Mouse (Mus musculus): ENCODE results near the gene Mettl21c.
"Not testable (repeated sequence)": the region's sequence is repeated elsewhere in the genome, so short reads cannot be mapped to it uniquely, and the experiment has no call there.

Gene Mettl21c

DNA sequence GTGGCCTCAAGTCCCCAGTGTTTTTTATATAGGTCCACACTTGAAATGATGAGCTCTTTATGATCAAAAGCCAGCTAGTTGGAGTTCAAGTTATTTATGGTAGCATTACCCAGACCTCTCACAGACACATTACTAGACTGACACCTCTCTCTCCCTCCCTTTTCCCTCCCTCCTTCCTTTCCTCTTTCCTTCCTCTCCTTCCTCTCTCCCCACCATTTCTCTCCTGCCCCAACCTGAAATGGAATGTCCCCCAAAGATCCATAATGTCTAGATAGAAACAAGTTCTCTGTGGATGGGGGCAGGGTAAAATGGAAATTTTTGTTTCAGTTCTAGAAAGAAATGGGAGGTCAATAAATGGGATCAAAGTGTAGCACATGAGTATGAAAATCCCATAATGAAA is at the start of gene Mettl21c:
Gene Mettl21c, minus strand, starts transcription at position 101 of the 400 bp plus-strand sequence.
- no peak for DNase-seq (ENCODE audit: low spot score)

DNA sequence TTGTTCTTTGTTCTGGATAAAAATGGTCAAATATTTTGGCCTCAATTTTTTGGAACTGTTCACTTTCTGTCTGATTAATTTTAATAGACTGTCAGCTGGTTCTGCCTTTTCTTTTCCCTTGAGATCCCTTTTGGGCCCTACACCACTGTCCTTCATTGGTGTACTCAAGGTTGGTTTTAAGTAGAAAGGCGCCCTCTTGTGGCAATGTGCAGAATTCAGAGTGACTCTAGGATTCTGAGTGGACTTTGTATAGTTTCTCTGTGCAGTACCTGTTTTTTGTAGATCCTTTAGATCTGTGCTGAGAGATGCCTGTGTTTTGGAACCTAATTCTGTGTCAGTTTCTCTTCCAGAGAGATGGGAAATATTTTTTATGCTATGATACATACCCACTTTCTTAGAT is 44.8 kb upstream of the Mettl21c start:
- peak; percentile 75 for DNase-seq (ENCODE audit: low spot score)

DNA sequence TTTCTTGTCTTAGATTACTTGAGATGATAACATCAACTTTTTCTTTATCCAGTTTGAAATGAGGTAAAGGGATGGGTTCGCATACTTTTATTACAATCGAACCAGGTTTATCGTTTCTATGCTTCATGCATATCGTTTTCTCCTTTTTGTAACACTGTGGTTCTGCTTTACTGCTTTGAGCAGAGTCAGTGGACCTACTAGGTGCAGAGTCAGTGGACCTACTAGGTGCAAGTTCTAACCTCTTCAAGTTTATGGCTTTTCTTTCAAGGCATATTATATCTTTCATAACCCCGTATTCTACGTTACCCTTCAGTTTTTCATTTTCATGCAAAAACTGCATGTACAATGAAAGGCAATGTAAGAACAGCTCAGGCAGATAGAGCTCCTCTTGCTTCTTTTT is 43.6 kb upstream of the Mettl21c start:
- no peak for DNase-seq (ENCODE audit: low spot score)

DNA sequence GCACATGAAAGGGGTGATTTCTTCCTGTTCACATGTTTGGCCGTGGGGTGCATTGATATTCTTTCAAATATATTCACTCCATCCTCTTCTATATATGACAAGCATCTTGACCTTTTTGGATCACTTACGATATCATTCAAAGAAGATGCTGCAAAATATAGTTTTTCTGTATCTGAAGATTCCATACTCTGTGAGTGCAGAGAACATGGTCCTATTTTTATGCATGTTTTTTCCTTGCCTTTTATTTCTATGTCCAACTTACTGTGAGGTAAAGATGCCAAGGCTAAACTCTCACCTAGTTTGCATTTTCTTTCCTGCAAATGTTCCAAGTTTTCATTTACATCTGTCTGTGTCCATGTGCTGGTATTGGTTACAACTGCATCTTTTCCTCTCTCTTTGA is 42.0 kb upstream of the Mettl21c start, which contains the start of gene Gm8251:
Gene Gm8251, minus strand, starts transcription at position 101 of the 400 bp plus-strand sequence.
- DNase-seq (ENCODE audit: low spot score), result no peak

DNA sequence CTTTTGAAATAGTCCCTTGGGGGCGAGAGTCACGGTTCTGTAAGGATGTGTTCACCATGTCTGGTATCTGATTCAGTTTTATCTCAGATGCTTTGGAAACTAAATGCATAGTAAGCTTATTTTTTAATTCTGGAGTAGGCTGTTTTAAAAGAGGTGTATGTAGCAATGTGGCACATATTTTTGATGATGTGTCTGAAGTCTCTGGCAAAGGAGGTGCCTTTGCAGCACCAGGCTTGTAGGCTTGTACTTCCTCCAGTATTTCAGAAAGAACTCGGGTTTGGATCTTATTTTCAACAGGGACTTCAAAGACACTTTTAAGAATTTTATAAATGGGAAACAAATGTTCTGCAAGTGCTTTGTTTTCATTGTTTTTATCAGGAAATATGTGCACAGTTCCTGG is 38.0 kb upstream of the Mettl21c start:
- no peak for DNase-seq (ENCODE audit: low spot score)

DNA sequence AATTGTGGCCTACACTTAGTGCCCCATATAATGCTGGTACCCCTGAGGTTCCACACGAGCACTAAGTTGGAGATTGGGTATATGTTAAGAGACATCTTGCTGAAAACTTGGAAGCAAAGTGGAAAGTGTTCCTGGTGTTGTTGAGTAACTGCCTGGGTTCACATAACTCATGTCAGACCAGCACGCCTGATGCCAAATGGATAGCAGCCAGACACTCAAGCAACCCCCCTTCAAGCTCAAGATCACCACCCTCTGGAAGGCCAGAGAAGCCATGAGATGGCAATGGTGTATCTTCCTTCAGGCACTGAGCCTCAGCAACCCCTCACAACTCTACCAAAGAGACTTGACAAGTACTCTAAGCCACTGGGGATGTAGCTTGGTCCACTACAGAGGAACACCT is 26.7 kb upstream of the Mettl21c start:
- DNase-seq (ENCODE audit: low spot score), result no peak

DNA sequence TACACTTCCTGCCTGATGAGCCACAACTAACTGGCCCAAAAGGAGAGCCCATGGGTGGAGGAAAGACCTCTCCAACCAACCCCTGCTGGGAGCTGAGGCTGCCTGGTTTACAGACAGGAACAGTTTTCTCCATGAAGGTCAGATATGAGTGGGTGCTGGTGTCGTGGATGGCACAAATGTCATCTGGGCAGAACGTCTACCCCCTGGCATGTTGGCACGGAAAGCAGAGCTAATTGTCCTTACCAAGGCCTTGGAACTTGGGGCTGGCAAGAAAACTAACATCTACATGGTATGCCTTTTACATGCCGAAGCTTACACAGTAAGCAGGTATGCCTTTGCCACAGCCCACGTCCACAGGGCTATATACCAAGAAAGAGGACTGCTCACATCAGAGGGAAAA is 25.9 kb upstream of the Mettl21c start:
- not testable (repeated sequence) for DNase-seq (ENCODE audit: low spot score)

DNA sequence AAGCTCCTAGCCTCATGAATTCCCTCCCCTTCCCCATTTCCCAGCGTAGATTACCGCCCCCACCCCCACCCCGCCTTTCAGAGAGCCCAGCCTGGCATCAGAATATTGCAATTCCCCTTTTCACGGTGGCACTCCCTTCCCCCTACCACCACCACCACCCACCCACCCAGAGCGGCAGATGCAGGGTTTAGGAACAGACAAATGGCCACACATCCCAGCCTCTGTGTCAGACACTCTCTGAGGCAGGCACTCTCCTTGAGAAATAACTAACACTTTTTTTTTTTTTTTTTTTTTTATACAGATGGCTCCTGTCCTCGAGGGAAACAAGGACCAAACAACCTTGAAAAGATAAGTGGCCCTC is 22.7 kb upstream of the Mettl21c start:
- DNase-seq (ENCODE audit: low spot score), result no peak

DNA sequence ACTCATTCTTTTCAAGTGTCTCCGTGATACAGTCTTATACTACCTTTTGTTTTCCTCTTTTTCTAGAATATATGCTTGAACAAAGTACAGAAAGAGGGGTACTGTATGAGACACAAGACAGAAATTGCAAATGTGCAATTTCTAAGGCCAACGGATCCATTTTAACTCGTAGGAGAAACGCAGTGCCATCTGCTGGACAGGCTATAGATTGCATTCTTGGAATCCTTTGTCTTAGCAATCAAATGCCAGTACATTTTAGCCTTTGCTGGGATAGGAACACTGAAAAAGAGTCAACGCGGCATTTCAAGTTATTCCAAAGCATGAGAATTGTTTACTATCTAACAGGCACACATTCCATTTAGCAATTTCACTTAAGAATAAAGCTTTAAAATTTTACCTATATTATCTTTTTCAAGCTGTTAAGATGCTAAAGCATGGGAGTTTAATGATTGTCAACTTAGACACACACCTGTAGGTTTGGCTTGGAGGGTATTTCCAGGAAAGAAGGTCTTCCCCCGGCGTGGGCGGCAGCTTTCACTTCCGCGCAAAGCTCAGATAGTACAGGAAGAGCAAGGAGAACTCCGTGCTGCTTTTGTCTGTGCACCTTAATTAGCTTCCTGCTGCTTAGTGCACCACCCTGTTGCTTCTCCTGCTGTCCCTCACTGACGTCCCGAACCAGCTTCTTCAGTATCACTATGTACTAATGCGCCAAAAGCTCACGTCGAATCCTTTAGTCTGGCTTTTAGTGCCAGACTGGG is 22.1 kb upstream of the Mettl21c start:
- peak; percentile 86 for DNase-seq (ENCODE audit: low spot score)

DNA sequence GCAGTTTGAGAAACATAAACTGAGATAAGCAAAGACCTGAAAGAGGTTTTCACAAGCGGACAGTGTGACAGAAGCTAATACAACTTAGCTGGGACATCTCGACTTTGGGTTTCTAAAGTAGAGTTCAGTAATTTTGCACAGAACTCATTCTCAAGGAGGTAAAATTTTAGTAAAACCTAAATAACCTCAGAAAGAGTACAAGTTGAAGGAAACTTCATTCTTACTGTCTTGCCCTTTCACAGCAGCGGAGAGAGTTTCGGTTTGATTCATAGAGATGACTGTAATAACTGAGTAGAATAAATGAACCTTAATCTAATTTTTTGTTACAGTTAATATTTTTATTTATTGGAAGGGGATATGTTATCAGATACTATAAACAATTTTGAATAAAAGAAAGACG is 13.1 kb upstream of the Mettl21c start:
- no peak for DNase-seq (ENCODE audit: low spot score)

DNA sequence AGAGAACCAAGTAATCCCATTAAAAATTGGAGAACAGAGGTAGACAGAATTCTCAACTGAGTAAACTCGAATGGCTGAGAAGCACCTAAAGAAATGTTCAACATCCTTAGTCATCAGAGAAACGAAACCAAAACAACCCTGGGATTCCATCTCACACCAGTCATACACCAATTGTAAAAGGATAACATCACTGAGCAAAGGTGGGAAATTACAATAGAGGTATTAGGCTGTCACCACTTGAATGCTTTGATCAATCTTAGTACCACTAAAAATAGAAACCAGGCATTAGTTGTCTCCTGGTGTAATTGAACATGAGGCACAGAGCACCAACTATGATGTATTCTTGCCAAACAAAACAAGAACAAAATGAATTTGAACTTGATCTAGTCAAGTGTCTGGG is 12.4 kb upstream of the Mettl21c start:
- DNase-seq (ENCODE audit: low spot score), result no peak

DNA sequence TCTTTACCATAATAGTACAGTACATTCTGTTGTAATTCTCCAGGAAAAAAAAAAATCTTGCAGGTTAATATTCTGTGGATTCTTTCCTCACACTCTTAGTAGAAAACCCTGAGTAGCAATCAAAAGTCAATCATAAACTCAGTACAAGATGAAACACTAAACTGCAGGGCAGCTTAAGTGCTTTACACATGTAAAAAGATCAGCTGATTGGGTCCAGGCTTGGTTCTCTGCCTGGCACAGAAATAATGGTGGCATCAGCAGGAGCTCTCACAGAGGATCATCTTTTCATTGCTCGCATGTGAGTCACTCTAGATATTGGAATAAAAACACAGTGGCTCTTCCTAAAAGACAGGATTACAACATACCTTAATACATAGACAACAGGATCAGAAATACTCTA is 7.8 kb upstream of the Mettl21c start:
- DNase-seq (ENCODE audit: low spot score), result no peak

DNA sequence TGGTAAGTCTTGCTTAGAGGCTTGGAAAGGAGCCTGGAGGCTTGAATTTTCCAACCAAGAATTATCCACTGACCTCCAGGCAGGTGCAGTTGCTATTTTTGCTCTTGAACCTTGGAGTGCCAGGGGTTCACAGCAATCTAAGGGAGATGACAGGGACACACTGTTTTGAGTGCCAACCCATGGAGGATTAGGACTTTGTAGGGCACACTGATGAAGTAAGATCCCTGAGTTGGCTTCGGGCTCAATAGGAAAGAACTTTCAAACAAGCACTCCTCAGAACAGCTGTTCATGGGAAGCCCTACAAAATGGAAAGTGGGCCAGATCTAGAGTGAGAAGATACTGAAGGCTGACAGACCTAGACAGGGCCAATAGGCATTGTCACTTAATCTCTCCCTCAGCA is 2.8 kb upstream of the Mettl21c start:
- DNase-seq (ENCODE audit: low spot score), result no peak

DNA sequence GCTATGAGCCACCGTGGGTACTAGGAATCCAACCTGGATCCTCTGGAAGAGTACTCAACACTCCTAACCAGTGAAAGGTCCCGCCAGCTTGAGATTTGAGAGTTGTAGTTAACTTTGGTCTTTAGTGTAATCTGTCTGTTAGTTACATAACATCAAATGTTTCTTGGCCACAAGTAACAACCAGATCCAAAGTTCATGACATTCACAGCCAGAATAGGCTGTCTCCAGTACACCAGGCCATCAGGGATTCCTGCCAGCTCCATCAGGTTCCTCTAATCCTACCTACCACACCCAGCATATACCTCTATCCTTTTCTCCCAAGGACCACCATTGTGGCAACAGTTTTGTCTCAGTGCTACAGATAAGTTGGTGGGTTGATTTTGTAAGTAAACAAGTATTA is 4.3 kb downstream of the Mettl21c start:
- no peak for DNase-seq (ENCODE audit: low spot score)

DNA sequence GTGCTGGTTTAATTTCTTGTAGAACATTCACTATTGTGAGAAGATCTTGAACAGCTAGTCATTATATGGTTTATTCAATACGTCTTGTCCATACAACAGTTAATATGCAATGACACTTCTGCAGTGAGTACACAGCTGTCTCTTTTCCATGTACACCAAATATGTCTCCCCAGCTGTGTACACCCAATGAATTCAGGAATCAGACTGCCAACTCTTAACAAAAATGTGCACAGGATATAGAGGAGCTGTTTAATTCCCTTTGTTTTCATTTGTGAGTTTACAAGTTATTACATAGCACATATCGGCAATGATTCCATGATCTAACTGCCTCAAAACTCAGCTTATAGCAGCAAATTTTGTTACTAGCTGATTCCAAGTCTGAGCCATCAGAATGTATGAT is 15.3 kb downstream of the Mettl21c start:
- no peak for DNase-seq (ENCODE audit: low spot score)

DNA sequence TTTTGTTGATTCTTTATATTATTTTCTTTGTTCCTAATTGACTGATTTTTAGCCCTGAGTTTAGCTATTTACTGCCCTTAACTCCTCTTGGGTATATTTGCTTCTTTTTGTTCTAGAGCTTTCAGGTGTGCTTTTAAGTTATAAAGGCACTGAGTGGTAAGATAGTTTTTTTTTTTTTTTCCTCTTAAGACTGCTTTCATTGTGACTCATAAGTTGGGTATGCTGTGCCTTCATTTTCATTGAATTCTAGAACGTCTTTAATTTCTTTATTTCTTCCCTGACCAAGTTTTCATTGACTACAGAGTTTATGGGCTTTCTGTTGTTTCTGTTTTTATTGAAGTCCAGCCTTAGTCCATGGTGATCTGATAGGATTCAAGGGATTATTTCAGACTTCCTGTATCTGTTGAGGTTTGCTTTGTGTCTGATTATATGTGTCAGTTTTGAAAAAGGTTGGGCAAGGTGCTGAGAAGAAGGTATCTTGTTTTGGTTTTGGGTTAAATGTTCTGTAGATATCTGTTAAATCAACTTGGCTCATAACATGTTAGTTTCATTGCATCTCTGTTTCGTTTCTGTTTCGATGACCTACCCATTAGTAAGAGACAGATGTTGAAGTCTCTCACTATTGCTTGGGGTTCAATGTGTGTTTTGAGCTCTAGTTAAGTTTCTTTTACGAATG is 22.8 kb downstream of the Mettl21c start:
- DNase-seq (ENCODE audit: low spot score), result no peak

DNA sequence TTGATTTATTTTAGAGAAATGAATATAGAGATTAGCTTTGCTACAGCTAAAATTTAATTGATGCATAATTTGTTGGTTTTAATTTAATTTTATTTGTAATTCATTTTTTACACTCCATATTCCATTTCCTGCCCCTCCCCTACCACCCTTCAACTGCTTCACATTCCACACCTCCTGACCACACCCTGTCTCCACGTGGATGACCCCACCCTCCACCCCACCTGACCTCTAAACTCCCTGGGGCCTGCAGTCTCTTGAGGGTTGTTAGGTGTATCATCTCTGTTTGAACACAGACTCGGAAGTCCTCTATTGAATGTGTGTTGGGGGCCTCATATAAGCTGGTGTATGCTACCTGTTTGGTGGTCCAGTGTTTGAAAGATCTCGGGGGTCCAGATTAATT is 48.7 kb downstream of the Mettl21c start:
- DNase-seq (ENCODE audit: low spot score), result no peak

DNA sequence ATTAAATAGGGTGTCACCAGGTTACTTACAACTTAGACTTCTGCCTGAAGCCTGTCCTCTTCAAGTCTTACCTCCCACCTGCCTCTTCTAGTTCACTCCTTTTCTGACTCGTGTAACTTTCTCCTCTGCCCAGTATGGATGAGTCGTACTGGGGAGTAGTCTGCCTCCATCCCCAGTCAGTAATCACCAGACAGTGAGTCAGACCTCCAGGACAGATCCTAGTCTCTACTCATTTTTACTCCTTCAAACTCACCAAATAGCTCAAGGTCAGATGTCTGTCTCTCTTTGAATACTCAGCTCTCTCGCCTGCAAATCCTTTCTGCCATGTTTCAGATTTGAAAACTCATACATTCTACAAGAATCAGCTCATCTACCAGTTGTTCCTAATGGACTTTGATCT is 50.5 kb downstream of the Mettl21c start:
- peak; percentile 22 for DNase-seq (ENCODE audit: low spot score)

DNA sequence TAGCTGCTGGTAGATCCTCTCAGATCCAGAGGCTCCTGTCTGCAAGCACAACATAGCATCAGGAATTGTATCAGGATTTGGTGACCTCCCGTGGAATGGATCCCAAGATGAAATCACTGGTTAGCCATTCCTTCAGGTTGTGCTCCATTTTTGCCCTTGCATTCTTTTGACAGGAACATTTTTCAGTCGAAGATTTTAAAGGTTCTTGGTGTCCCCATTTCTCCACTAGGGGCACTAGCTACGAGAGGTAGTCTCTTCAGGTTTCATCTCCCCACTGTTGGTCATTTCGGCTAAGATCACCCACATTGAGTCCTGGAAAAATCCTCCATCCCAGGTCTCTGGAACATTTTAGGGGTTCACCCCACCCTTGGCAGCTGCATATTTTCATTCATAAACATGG is 53.1 kb downstream of the Mettl21c start:
- DNase-seq (ENCODE audit: low spot score), result no peak

DNA sequence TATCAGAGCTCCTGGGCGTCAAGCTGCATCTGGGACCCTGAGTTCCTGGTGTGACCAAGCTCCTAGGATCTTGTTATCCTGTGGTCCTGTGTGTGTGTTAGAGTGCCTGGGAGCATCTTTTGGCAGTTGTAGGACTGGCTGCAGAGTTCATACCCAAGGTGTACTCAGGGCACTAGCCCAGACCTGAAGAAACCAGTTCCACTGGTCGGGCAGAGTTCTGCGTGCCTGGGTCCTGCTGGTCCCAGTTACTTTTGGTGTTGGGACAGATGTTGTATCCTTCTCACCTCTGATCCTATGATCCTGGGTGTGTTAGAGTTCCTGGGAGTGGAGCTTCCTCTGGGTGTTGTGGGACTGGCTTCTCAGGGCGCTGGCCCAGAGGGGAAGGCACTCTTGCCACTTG is 55.5 kb downstream of the Mettl21c start:
- no peak for DNase-seq (ENCODE audit: low spot score)
